Mouse (Mus musculus) liver, embryonic 13.5 days (tissue): ENCODE results near the gene Foxs1. TPM values are rescaled to one million over a fixed set of nuclear protein-coding genes. Genes with fewer than 3 reads are reported as not detected.

Experiments used
- ATAC-seq: fragments of 200-750 bp; cut with Nextera tagmentation; 2 replicates; pipeline ENCODE4 v1.8.0; 2017; ENCODE audit warnings: low read depth, mild to moderate bottlenecking, moderate number of reproducible peaks, moderate library complexity
- DNase-seq: peaks from one replicate; pipeline ENCODE4 v3.0.0; 2022
- H3K27ac ChIP-seq: fragments of 300-500 bp; sonication (generic); 2 replicates; pipeline ENCODE4 v1.5.1; 2015; ENCODE audit warnings: moderate library complexity, mild to moderate bottlenecking, inconsistent platforms
- H3K27me3 ChIP-seq: fragments of 300-500 bp; sonication (generic); 2 replicates; pipeline ENCODE4 v1.6.1; 2015; ENCODE audit warnings: mild to moderate bottlenecking, inconsistent platforms
- H3K36me3 ChIP-seq: fragments of 300-500 bp; sonication (generic); 2 replicates; pipeline ENCODE4 v1.6.1; 2015; ENCODE audit warnings: mild to moderate bottlenecking, inconsistent platforms
- H3K4me1 ChIP-seq: fragments of 300-500 bp; sonication (generic); replicated peaks from 2 replicates; pipeline ENCODE4 v1.6.1; 2015; ENCODE audit warnings: inconsistent platforms
- H3K4me2 ChIP-seq: fragments of 300-500 bp; sonication (generic); 2 replicates; pipeline ENCODE4 v1.6.1; 2015; ENCODE audit warnings: inconsistent platforms, mild to moderate bottlenecking, moderate library complexity
- H3K4me3 ChIP-seq: fragments of 300-500 bp; sonication (generic); replicated peaks from 2 replicates; pipeline ENCODE4 v1.5.1; 2015; ENCODE audit warnings: mild to moderate bottlenecking, inconsistent platforms
- H3K9ac ChIP-seq: fragments of 300-500 bp; sonication (generic); 2 replicates; pipeline ENCODE4 v1.6.1; 2015; ENCODE audit warnings: mild to moderate bottlenecking, inconsistent platforms
- H3K9me3 ChIP-seq: fragments of 300-500 bp; sonication (generic); replicated peaks from 2 replicates; pipeline ENCODE4 v1.6.1; 2016; ENCODE audit warnings: inconsistent platforms
- WGBS: fragments of 180-500 bp; shearing (Covaris S2); methylation state at CpG from one replicate; pipeline ENCODE4 v1.1.7; 2015; ENCODE audit not compliant: insufficient replicate concordance; 5-methylcytosine and 5-hydroxymethylcytosine counted together
- polyA plus RNA-seq: library from polyadenylated mRNA; unstranded; fragments of >200 nt; fragmentation: Nextera tagmentation; extraction: Ambion mirVana; gene quantifications from 2 replicates; pipeline ENCODE4 v1.2.1, GENCODE M21; 2015

Foxs1 gene
- polyA plus RNA-seq, 1 experiment from 2014 or later = 0.20 TPM

GRCm38 (mm10) chr2:152899011-152899410 lies 34.0 kb downstream of the Foxs1 start:
- no peaks in the 10 kb centered on the region for H3K4me1 ChIP-seq
- H3K27ac ChIP-seq = no peak overlapping the region
- H3K27me3 ChIP-seq = no peaks in the 10 kb centered on the region
- DNase-seq (no peak), ATAC-seq (no peak)
- no peak overlapping the region for H3K4me3 ChIP-seq
- peaks cover 28% of the 10 kb centered on the region for H3K36me3 ChIP-seq
- 82% methylated on average over 6 of the region's 6 CpGs for WGBS
- no peaks in the 10 kb centered on the region for H3K9me3 ChIP-seq
- no peak overlapping the region for H3K9ac ChIP-seq
- no peak overlapping the region for H3K4me2 ChIP-seq

GRCm38 (mm10) chr2:152896926-152897325 lies 36.1 kb downstream of the Foxs1 start:
- Histone ChIP-seq H3K4me3 (no peak overlapping the region), H3K4me2 (no peak overlapping the region), H3K27me3 (no peaks in the 10 kb centered on the region), H3K4me1 (no peaks in the 10 kb centered on the region), H3K9ac (no peak overlapping the region), H3K36me3 (peaks cover 49% of the 10 kb centered on the region), H3K9me3 (no peaks in the 10 kb centered on the region), H3K27ac (no peak overlapping the region)
- WGBS = 88% methylated on average over 3 of the region's 3 CpGs
- DNase-seq = no peak
- no peak for ATAC-seq

- Histone ChIP-seq H3K36me3 (peaks cover 60% of the 10 kb centered on the region), H3K9ac (no peak overlapping the region), H3K27me3 (no peaks in the 10 kb centered on the region), H3K4me1 (no peaks in the 10 kb centered on the region), H3K4me2 (no peak overlapping the region), H3K4me3 (no peak overlapping the region), H3K9me3 (no peaks in the 10 kb centered on the region), H3K27ac (no peak overlapping the region)
- 91% methylated on average over 9 of the region's 9 CpGs for WGBS
- DNase-seq (no peak), ATAC-seq (no peak)
Observed at GRCm38 (mm10) chr2:152895834-152896233, 37.2 kb downstream of the Foxs1 start.

GRCm38 (mm10) chr2:152888774-152889173 lies 44.2 kb downstream of the Foxs1 start:
- Histone ChIP-seq H3K4me2 (no peak overlapping the region), H3K27me3 (no peaks in the 10 kb centered on the region), H3K27ac (no peak overlapping the region), H3K9ac (no peak overlapping the region), H3K4me3 (no peak overlapping the region), H3K4me1 (no peaks in the 10 kb centered on the region), H3K36me3 (peaks cover 97% of the 10 kb centered on the region), H3K9me3 (no peaks in the 10 kb centered on the region)
- 93% methylated on average over 5 of the region's 5 CpGs for WGBS
- DNase-seq (no peak), ATAC-seq (no peak)

GRCm38 (mm10) chr2:152887230-152887629 lies 45.8 kb downstream of the Foxs1 start:
- DNase-seq (no peak), ATAC-seq (no peak)
- Histone ChIP-seq H3K9me3 (no peaks in the 10 kb centered on the region), H3K4me1 (no peaks in the 10 kb centered on the region), H3K27me3 (no peaks in the 10 kb centered on the region), H3K4me2 (no peak overlapping the region), H3K4me3 (no peak overlapping the region), H3K27ac (no peak overlapping the region), H3K9ac (no peak overlapping the region), H3K36me3 (peaks cover 97% of the 10 kb centered on the region)
- 82% methylated on average over 3 of the region's 3 CpGs for WGBS

DNA sequence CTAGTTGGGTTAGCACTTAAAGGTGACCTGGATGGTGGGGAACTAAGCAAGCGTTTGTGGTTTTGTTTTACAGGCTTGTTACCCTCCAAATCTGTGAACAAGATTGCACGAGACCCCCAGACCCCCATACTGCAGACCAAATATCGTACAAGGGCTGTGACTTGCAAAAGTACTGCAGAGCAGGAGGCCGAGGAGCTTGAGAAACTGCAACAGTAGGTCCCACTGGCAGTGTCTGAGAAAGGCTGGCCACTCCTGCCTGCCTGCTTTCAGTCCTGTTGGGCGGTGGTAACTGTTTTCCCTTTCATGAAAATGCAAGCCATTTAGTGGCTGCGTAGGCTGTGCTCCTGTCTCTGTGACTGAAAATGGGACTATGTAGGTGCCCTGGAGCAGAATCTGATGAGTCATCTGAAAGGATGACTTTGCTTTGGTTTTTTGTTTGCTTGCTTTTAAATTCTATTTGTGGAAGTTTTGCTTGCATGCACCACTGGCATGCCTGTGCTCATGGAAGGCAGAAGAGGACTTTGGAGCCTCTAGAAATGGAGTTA lies 48.8 kb downstream of the Foxs1 start:
- Histone ChIP-seq H3K4me3 (no peak overlapping the region), H3K9ac (no peak overlapping the region), H3K9me3 (no peaks in the 10 kb centered on the region), H3K27me3 (no peaks in the 10 kb centered on the region), H3K27ac (no peak overlapping the region), H3K4me1 (no peaks in the 10 kb centered on the region), H3K36me3 (peaks cover 98% of the 10 kb centered on the region), H3K4me2 (no peak overlapping the region)
- no peak for DNase-seq
- WGBS = 92% methylated on average over 6 of the region's 6 CpGs
- no peak for ATAC-seq

Other genes starting within 250 kb of the Foxs1 start
- 23.6 and 23.8 TPM in 2 replicates for gene Mcts2, start 246.2 kb downstream of the Foxs1 start, polyA plus RNA-seq
- gene Id1, start 197.0 kb downstream of the Foxs1 start, polyA plus RNA-seq = 20.9 and 23.2 TPM in 2 replicates
- gene Cox4i2, start 179.0 kb downstream of the Foxs1 start, polyA plus RNA-seq = 1.1 and 1.2 TPM in 2 replicates
- 148 and 164 TPM in 2 replicates for gene Bcl2l1, start 101.5 kb downstream of the Foxs1 start, polyA plus RNA-seq
- gene Tpx2, start 85.2 kb downstream of the Foxs1 start, polyA plus RNA-seq = 59.8 and 79.4 TPM in 2 replicates
- gene Mylk2, start 21.9 kb downstream of the Foxs1 start, polyA plus RNA-seq = not detected in 2 replicates
- gene Dusp15, start 18.5 kb upstream of the Foxs1 start, polyA plus RNA-seq = not detected in 2 replicates
- gene Ttll9, start 29.3 kb upstream of the Foxs1 start, polyA plus RNA-seq = 0.15 and 0.35 TPM in 2 replicates
- gene Pdrg1, start 82.2 kb upstream of the Foxs1 start, polyA plus RNA-seq = 48.9 and 49.2 TPM in 2 replicates
- not detected in 2 replicates for gene Xkr7, start 98.6 kb upstream of the Foxs1 start, polyA plus RNA-seq
- gene Ccm2l, start 132.7 kb upstream of the Foxs1 start, polyA plus RNA-seq = 0.83 and 0.92 TPM in 2 replicates
- 7.5 and 7.8 TPM in 2 replicates for gene Hck, start 175.3 kb upstream of the Foxs1 start, polyA plus RNA-seq
- gene Tm9sf4, start 228.1 kb upstream of the Foxs1 start, polyA plus RNA-seq = 29.3 and 35.6 TPM in 2 replicates